Mouse (Mus musculus) right cerebral cortex, postnatal 14 days (tissue): ENCODE data around the gene Ifna12.
A peak's percentile ranks its signal among the peaks of the same experiment; 100 is the strongest.
"Not testable (repeated sequence)": the region's sequence is repeated elsewhere in the genome, so short reads cannot be mapped to it uniquely, and the experiment has no call there.

ENCODE experiments used
- DNase-seq: peaks from one replicate; pipeline ENCODE4 v3.0.0; 2022

Gene Ifna12

GRCm38 (mm10) chr4:88603276-88603675 is at the start of gene Ifna12:
Gene Ifna12 (minus strand): TSS chr4:88603376.
- DNase-seq = no peak

GRCm38 (mm10) chr4:88644359-88644758 is 41.2 kb upstream of the Ifna12 start, which contains the start of gene Ifna13:
Gene Ifna13 (minus strand): TSS chr4:88644459.
- no peak for DNase-seq

GRCm38 (mm10) chr4:88642526-88642925 is 39.4 kb upstream of the Ifna12 start:
- no peak for DNase-seq

- peak; percentile 96 for DNase-seq
Observed at GRCm38 (mm10) chr4:88641077-88641831, 38.1 kb upstream of the Ifna12 start.

- no peak for DNase-seq
Observed at GRCm38 (mm10) chr4:88640704-88641076, 37.5 kb upstream of the Ifna12 start.

GRCm38 (mm10) chr4:88634311-88634710 is 31.1 kb upstream of the Ifna12 start, which contains the start of gene C87499:
Gene C87499 (minus strand): TSS chr4:88634411.
- DNase-seq = no peak

GRCm38 (mm10) chr4:88592285-88592684 is 10.9 kb downstream of the Ifna12 start, which contains the start of gene Ifna9:
Gene Ifna9 (minus strand): TSS chr4:88592385.
- DNase-seq = no peak

- no peak for DNase-seq
Observed at GRCm38 (mm10) chr4:88571698-88572097, 31.5 kb downstream of the Ifna12 start, which contains the start of gene Ifna14. Gene Ifna14 (minus strand): TSS chr4:88571798.

- DNase-seq = no peak
Observed at GRCm38 (mm10) chr4:88561791-88562190, 41.4 kb downstream of the Ifna12 start.

- DNase-seq = not testable (repeated sequence)
Observed at GRCm38 (mm10) chr4:88558145-88558544, 45.0 kb downstream of the Ifna12 start, which contains the start of gene Ifna15. Gene Ifna15 (minus strand): TSS chr4:88558245.
